Mouse (Mus musculus) liver, embryonic 14.5 days (tissue): ENCODE results near the gene H2-K1. TPM values are rescaled to one million over a fixed set of nuclear protein-coding genes. Genes with fewer than 3 reads are reported as not detected.
"Not testable (repeated sequence)": the region's sequence is repeated elsewhere in the genome, so short reads cannot be mapped to it uniquely, and the experiment has no call there.

ENCODE experiments used
- ATAC-seq: fragments of 200-750 bp; cut with Nextera tagmentation; 2 replicates; pipeline ENCODE4 v1.8.0; 2017; ENCODE audit warnings: moderate number of reproducible peaks, mild to moderate bottlenecking, moderate library complexity; ENCODE audit not compliant: insufficient read depth
- DNase-seq, 3 experiments: peaks; one replicate each; pipeline ENCODE4 v3.0.0-alpha.2; 2012 to 2013; ENCODE audit warnings: low read depth in 3 of 3, low spot score in 3 of 3
- H3K27ac ChIP-seq: fragments of 300-500 bp; sonication (generic); 2 replicates; pipeline ENCODE4 v1.5.1; 2014; ENCODE audit warnings: moderate library complexity, mild to moderate bottlenecking, control low read depth, inconsistent platforms
- H3K27me3 ChIP-seq: fragments of 300-500 bp; sonication (generic); 2 replicates; pipeline ENCODE4 v1.6.1; 2014; ENCODE audit warnings: mild to moderate bottlenecking, low read length, moderate library complexity; ENCODE audit not compliant: control insufficient read depth, insufficient read depth
- H3K36me3 ChIP-seq: fragments of 300-500 bp; sonication (generic); replicated peaks from 2 replicates; pipeline ENCODE4 v1.6.1; 2014; ENCODE audit warnings: low read depth; ENCODE audit not compliant: control insufficient read depth, insufficient read depth
- H3K4me1 ChIP-seq, 2 experiments: fragments of 200-500 bp in 1 of 2; fragments of 300-500 bp in 1 of 2; sonication (generic) in 1 of 2; replicated peaks; 2 replicates each; pipeline ENCODE4 v1.6.1; 2012 to 2014; ENCODE audit warnings: antibody characterized with exemption in 1 of 2, inconsistent platforms in 1 of 2, low read length in 1 of 2; ENCODE audit not compliant: control insufficient read depth in 2 of 2, insufficient read depth in 2 of 2
- H3K4me2 ChIP-seq: fragments of 300-500 bp; sonication (generic); 2 replicates; pipeline ENCODE4 v1.6.1; 2014; ENCODE audit warnings: low read depth, mild to moderate bottlenecking, control low read depth, moderate library complexity
- H3K4me3 ChIP-seq, 2 experiments: fragments of 200-500 bp in 1 of 2; fragments of 300-500 bp in 1 of 2; sonication (generic) in 1 of 2; 2 replicates each; pipeline ENCODE4 v1.5.1; 2012 to 2014; ENCODE audit warnings: low read depth in 2 of 2, low read length in 2 of 2, mild to moderate bottlenecking in 2 of 2, control low read depth in 1 of 2, inconsistent platforms in 1 of 2, moderate library complexity in 1 of 2; ENCODE audit not compliant: insufficient read depth in 1 of 2
- H3K9ac ChIP-seq: fragments of 300-500 bp; sonication (generic); replicated peaks from 2 replicates; pipeline ENCODE4 v1.6.1; 2014; ENCODE audit warnings: mild to moderate bottlenecking, control low read depth, moderate library complexity
- H3K9me3 ChIP-seq: fragments of 300-500 bp; sonication (generic); 2 replicates; pipeline ENCODE4 v1.6.1; 2016; ENCODE audit warnings: low read length, mixed read lengths; ENCODE audit not compliant: control insufficient read depth
- CTCF ChIP-seq: IDR thresholded peaks from 2 replicates; pipeline ENCODE4 v1.5.1; 2016; ENCODE audit warnings: antibody characterized with exemption, low read depth, control low read depth
- EP300 ChIP-seq: IDR thresholded peaks from 2 replicates; pipeline ENCODE4 v1.6.1; 2016; ENCODE audit warnings: antibody characterized with exemption, low read depth
- WGBS: fragments of 180-500 bp; shearing (Covaris S2); extraction: QIAGEN DNeasy Blood & Tissue Kit; methylation state at CpG from one replicate; pipeline ENCODE4 v1.1.7; 2014; ENCODE audit not compliant: insufficient replicate concordance; 5-methylcytosine and 5-hydroxymethylcytosine counted together
- polyA plus RNA-seq, 2 experiments: library from polyadenylated mRNA; depleted of rRNA in 1 of 2; stranded (reverse) in 1 of 2; unstranded in 1 of 2; fragments of >200 nt; fragmentation: Nextera tagmentation in 1 of 2; extraction: Ambion mirVana in 1 of 2; gene quantifications; 2 replicates each; pipeline versions ENCODE4 v1.2.1 to v1.2.3; 2012 to 2014

The H2-K1 gene
- polyA plus RNA-seq, 2 experiments, result 107 to 124 TPM

GRCm38 (mm10) chr17:33953310-33953709 lies 46.8 kb downstream of the H2-K1 start:
- H3K27me3 ChIP-seq, result no peaks in the 10 kb centered on the region
- H3K4me2 ChIP-seq, result peak overlapping the region; percentile 89
- peak overlapping the region; percentile 86 for H3K9ac ChIP-seq
- TF ChIP-seq CTCF (no peak), EP300 (no peak)
- H3K27ac ChIP-seq, result peak overlapping the region; percentile 59
- DNase-seq, result no peak
- H3K9me3 ChIP-seq, result no peaks in the 10 kb centered on the region
- H3K36me3 ChIP-seq, result peaks cover 29% of the 10 kb centered on the region
- peak overlapping the region; percentile 70 to 82; a peak in 3 of 4 replicates for H3K4me3 ChIP-seq
- WGBS, result 49% methylated on average over 3 of the region's 3 CpGs
- ATAC-seq, result no peak
- H3K4me1 ChIP-seq, result peaks cover 18 to 20% of the 10 kb centered on the region in 2 experiments

- Histone ChIP-seq H3K9ac (peak overlapping the region; percentile 86), H3K9me3 (no peaks in the 10 kb centered on the region), H3K4me2 (peak overlapping the region; percentile 89), H3K36me3 (peaks cover 29% of the 10 kb centered on the region), H3K27ac (peak overlapping the region; percentile 59), H3K4me1 (peaks cover 18 to 20% of the 10 kb centered on the region in 2 experiments), H3K27me3 (no peaks in the 10 kb centered on the region), H3K4me3 (peak overlapping the region; percentile 70 to 82; a peak in 3 of 4 replicates)
- no peak for TF ChIP-seq CTCF
- no peak for TF ChIP-seq EP300
- ATAC-seq (no peak), DNase-seq (no peak)
- 59% methylated on average over 4 of the region's 4 CpGs for WGBS
These were observed 47.3 kb downstream of the H2-K1 start for GRCm38 (mm10) chr17:33952879-33953278.

- DNase-seq, H3K9me3 ChIP-seq, ATAC-seq, H3K27me3 ChIP-seq: not testable (repeated sequence)
- Histone ChIP-seq H3K4me2 (peak overlapping the region; percentile 89), H3K36me3 (peaks cover 29% of the 10 kb centered on the region), H3K9ac (0 out of 2 replicates have a peak overlapping the region, but pooled peaks have one; percentile 28), H3K4me3 (peak overlapping the region; percentile 1 to 50; a peak in 3 of 4 replicates), H3K4me1 (peaks cover 17 to 20% of the 10 kb centered on the region in 2 experiments), H3K27ac (peak overlapping the region; percentile 46)
- 58% methylated on average over 13 of the region's 13 CpGs for WGBS
These were observed 48.1 kb downstream of the H2-K1 start for GRCm38 (mm10) chr17:33952015-33952414.

- under 1% methylated on average over 45 of the region's 45 CpGs for WGBS
- peaks cover 29% of the 10 kb centered on the region for H3K36me3 ChIP-seq
- TF ChIP-seq CTCF (peak; percentile 24; the same call in 1 of the 2 replicates), EP300 (peak; percentile 32)
- H3K27ac ChIP-seq, result peak within 1 kb of the TSS; percentile 46
- ATAC-seq (peak; percentile 71), DNase-seq (peak; percentile 71 to 82 (median 71))
- H3K4me3 ChIP-seq, result peak within 1 kb of the TSS; percentile 36 to 50
- peaks cover 10 to 17% of the 10 kb centered on the region in 2 experiments for H3K4me1 ChIP-seq
- peak within 1 kb of the TSS; percentile 89 for H3K4me2 ChIP-seq
- peak within 1 kb of the TSS; percentile 60 for H3K9ac ChIP-seq
- no peaks in the 10 kb centered on the region for H3K9me3 ChIP-seq
- H3K27me3 ChIP-seq, result no peaks in the 10 kb centered on the region
These were observed 48.9 kb downstream of the H2-K1 start, which contains the start of gene B3galt4 for GRCm38 (mm10) chr17:33951021-33951946. B3galt4 (minus strand) TSS chr17:33951488.

- no peak overlapping the region; the same call in 1 of the 2 replicates for H3K9ac ChIP-seq
- H3K4me3 ChIP-seq, result peak overlapping the region in 1 of 2 experiments; percentile 50; a peak in 1 of 4 replicates
- ATAC-seq (no peak), DNase-seq (no peak)
- H3K4me2 ChIP-seq, result peak overlapping the region; percentile 89
- no peak overlapping the region for H3K27ac ChIP-seq
- TF ChIP-seq EP300 (no peak), CTCF (no peak)
- peaks cover 10 to 17% of the 10 kb centered on the region in 2 experiments for H3K4me1 ChIP-seq
- H3K9me3 ChIP-seq, result no peaks in the 10 kb centered on the region
- H3K36me3 ChIP-seq, result peaks cover 29% of the 10 kb centered on the region
- 76% methylated on average over 10 of the region's 10 CpGs for WGBS
- no peaks in the 10 kb centered on the region for H3K27me3 ChIP-seq
These were observed 50.0 kb downstream of the H2-K1 start for GRCm38 (mm10) chr17:33950131-33950625.
